Mouse (Mus musculus) intestine, embryonic 16.5 days (tissue): ENCODE data around the gene Tas2r136. TPM values are rescaled to one million over a fixed set of nuclear protein-coding genes. Genes with fewer than 3 reads are reported as not detected.

ENCODE experiments used
- ATAC-seq: fragments of 200-750 bp; cut with Nextera tagmentation; 2 replicates; pipeline ENCODE4 v1.8.0; 2017; ENCODE audit warnings: moderate TSS enrichment, moderate library complexity
- H3K27ac ChIP-seq: fragments of 300-500 bp; sonication (generic); 2 replicates; pipeline ENCODE4 v1.5.1; 2014; ENCODE audit warnings: mild to moderate bottlenecking, low read length
- H3K27me3 ChIP-seq: fragments of 300-500 bp; sonication (generic); replicated peaks from 2 replicates; pipeline ENCODE4 v1.6.1; 2014; ENCODE audit warnings: low read length, control low read depth, mixed read lengths; ENCODE audit not compliant: control insufficient read depth, insufficient read depth
- H3K36me3 ChIP-seq: fragments of 300-500 bp; sonication (generic); 2 replicates; pipeline ENCODE4 v1.6.1; 2014; ENCODE audit warnings: low read length, control low read depth; ENCODE audit not compliant: control insufficient read depth, insufficient read depth
- H3K4me1 ChIP-seq: fragments of 300-500 bp; sonication (generic); 2 replicates; pipeline ENCODE4 v1.6.1; 2014; ENCODE audit warnings: low read length, control low read depth, mixed read lengths; ENCODE audit not compliant: control insufficient read depth, insufficient read depth
- H3K4me2 ChIP-seq: fragments of 300-500 bp; sonication (generic); 2 replicates; pipeline ENCODE4 v1.6.1; 2014; ENCODE audit warnings: low read depth, low read length, control low read depth
- H3K4me3 ChIP-seq: fragments of 300-500 bp; sonication (generic); 2 replicates; pipeline ENCODE4 v1.5.1; 2014; ENCODE audit warnings: mild to moderate bottlenecking, low read length
- H3K9ac ChIP-seq: fragments of 300-500 bp; sonication (generic); 2 replicates; pipeline ENCODE4 v1.6.1; 2014; ENCODE audit warnings: low read depth, low read length
- H3K9me3 ChIP-seq: fragments of 300-500 bp; sonication (generic); 2 replicates; pipeline ENCODE4 v1.6.1; 2016; ENCODE audit warnings: low read length, control low read depth; ENCODE audit not compliant: control insufficient read depth
- WGBS: fragments of 180-500 bp; shearing (Covaris S2); extraction: QIAGEN DNeasy Blood & Tissue Kit; methylation state at CpG from one replicate; pipeline ENCODE4 v1.1.7; 2014; 5-methylcytosine and 5-hydroxymethylcytosine counted together
- polyA plus RNA-seq: library from polyadenylated mRNA; unstranded; fragments of >200 nt; fragmentation: Nextera tagmentation; extraction: Ambion mirVana; gene quantifications from 2 replicates; pipeline ENCODE4 v1.2.1, GENCODE M21; 2015

Tas2r136 gene
- polyA plus RNA-seq, result not detected in 2 replicates

GRCm38 (mm10) chr6:132778062-132778461, at the start of gene Tas2r136:
TSS of gene Tas2r136 (minus strand) at chr6:132778162.
- Histone ChIP-seq H3K4me2 (no peak within 1 kb of the TSS), H3K4me3 (no peak within 1 kb of the TSS), H3K27ac (no peak within 1 kb of the TSS), H3K9me3 (no peaks in the 10 kb centered on the region), H3K27me3 (no peaks in the 10 kb centered on the region), H3K4me1 (no peaks in the 10 kb centered on the region), H3K36me3 (no peaks in the 10 kb centered on the region), H3K9ac (no peak within 1 kb of the TSS)
- ATAC-seq, result no peak

GRCm38 (mm10) chr6:132802518-132802917, 24.6 kb upstream of the Tas2r136 start, which contains the start of gene Tas2r117:
TSS of gene Tas2r117 (plus strand) at chr6:132802818.
- no peak for ATAC-seq
- 74% methylated on average over 1 of the region's 1 CpGs for WGBS

GRCm38 (mm10) chr6:132795393-132795792, 17.4 kb upstream of the Tas2r136 start:
- 0 out of 2 replicates have a peak, but pooled peaks have one; percentile 33 for ATAC-seq
- Histone ChIP-seq H3K27ac (no peak overlapping the region), H3K4me2 (no peak overlapping the region), H3K4me3 (no peak overlapping the region), H3K36me3 (no peaks in the 10 kb centered on the region), H3K27me3 (no peaks in the 10 kb centered on the region), H3K9ac (no peak overlapping the region), H3K9me3 (peaks cover 2% of the 10 kb centered on the region; the same call in 1 of the 2 replicates), H3K4me1 (no peaks in the 10 kb centered on the region)
- WGBS, result 25% methylated on average over 1 of the region's 1 CpGs

More at GRCm38 (mm10) chr6:132802518-132802917, 24.6 kb upstream of the Tas2r136 start, which contains the start of gene Tas2r117:
- Histone ChIP-seq H3K9ac (no peak within 1 kb of the TSS), H3K27ac (no peak within 1 kb of the TSS), H3K27me3 (no peaks in the 10 kb centered on the region), H3K4me3 (no peak within 1 kb of the TSS), H3K4me2 (no peak within 1 kb of the TSS), H3K36me3 (no peaks in the 10 kb centered on the region), H3K9me3 (no peaks in the 10 kb centered on the region), H3K4me1 (no peaks in the 10 kb centered on the region)

- no peaks in the 10 kb centered on the region for H3K27me3 ChIP-seq
- no peak within 1 kb of the TSS for H3K4me3 ChIP-seq
- no peaks in the 10 kb centered on the region for H3K36me3 ChIP-seq
- H3K4me1 ChIP-seq, result no peaks in the 10 kb centered on the region
- H3K9ac ChIP-seq, result no peak within 1 kb of the TSS
- H3K9me3 ChIP-seq, result no peaks in the 10 kb centered on the region
- no peak within 1 kb of the TSS for H3K4me2 ChIP-seq
- WGBS, result 94% methylated on average over 2 of the region's 2 CpGs
- no peak for ATAC-seq
- no peak within 1 kb of the TSS for H3K27ac ChIP-seq
These were observed 16.1 kb downstream of the Tas2r136 start, which contains the start of gene Tas2r102 for GRCm38 (mm10) chr6:132761831-132762230. TSS of gene Tas2r102 (plus strand) at chr6:132762131.

GRCm38 (mm10) chr6:132754430-132754829, 23.5 kb downstream of the Tas2r136 start, which contains the start of gene Tas2r124:
TSS of gene Tas2r124 (plus strand) at chr6:132754730.
- Histone ChIP-seq H3K4me2 (no peak within 1 kb of the TSS), H3K36me3 (no peaks in the 10 kb centered on the region), H3K4me1 (no peaks in the 10 kb centered on the region), H3K9me3 (no peaks in the 10 kb centered on the region), H3K9ac (no peak within 1 kb of the TSS), H3K27me3 (no peaks in the 10 kb centered on the region), H3K4me3 (no peak within 1 kb of the TSS), H3K27ac (no peak within 1 kb of the TSS)
- ATAC-seq, result no peak
- WGBS, result 89% methylated on average over 1 of the region's 1 CpGs

GRCm38 (mm10) chr6:132750206-132750605, 27.8 kb downstream of the Tas2r136 start:
- no peak for ATAC-seq
- H3K36me3 ChIP-seq, result no peaks in the 10 kb centered on the region
- no peak overlapping the region for H3K4me3 ChIP-seq
- H3K9ac ChIP-seq, result no peak overlapping the region
- WGBS, result 83% methylated on average over 2 of the region's 2 CpGs
- no peaks in the 10 kb centered on the region for H3K9me3 ChIP-seq
- H3K4me1 ChIP-seq, result no peaks in the 10 kb centered on the region
- no peak overlapping the region for H3K27ac ChIP-seq
- no peak overlapping the region for H3K4me2 ChIP-seq
- H3K27me3 ChIP-seq, result no peaks in the 10 kb centered on the region

- H3K4me2 ChIP-seq, result no peak within 1 kb of the TSS
- H3K36me3 ChIP-seq, result no peaks in the 10 kb centered on the region
- H3K27me3 ChIP-seq, result no peaks in the 10 kb centered on the region
- ATAC-seq, result no peak
- H3K4me1 ChIP-seq, result no peaks in the 10 kb centered on the region
- H3K9me3 ChIP-seq, result no peaks in the 10 kb centered on the region
- H3K9ac ChIP-seq, result no peak within 1 kb of the TSS
- no peak within 1 kb of the TSS for H3K4me3 ChIP-seq
- H3K27ac ChIP-seq, result no peak within 1 kb of the TSS
- 71% methylated on average over 2 of the region's 2 CpGs for WGBS
These were observed 40.0 kb downstream of the Tas2r136 start, which contains the start of gene Tas2r115 for GRCm38 (mm10) chr6:132737935-132738334. TSS of gene Tas2r115 (minus strand) at chr6:132738035.

Other genes with a start within 250 kb of the Tas2r136 start
- not detected in 2 replicates for gene Prh1, start 208.4 kb downstream of the Tas2r136 start, polyA plus RNA-seq
- gene Prp2, start 182.2 kb downstream of the Tas2r136 start, polyA plus RNA-seq, result not detected in 2 replicates
- not detected in 2 replicates for gene A630073D07Rik, start 126.6 kb downstream of the Tas2r136 start, polyA plus RNA-seq
- not detected in 2 replicates for gene Tas2r120, start 121.2 kb downstream of the Tas2r136 start, polyA plus RNA-seq
- gene Tas2r121, start 77.2 kb downstream of the Tas2r136 start, polyA plus RNA-seq, result not detected in 2 replicates
- gene Tas2r122, start 66.2 kb downstream of the Tas2r136 start, polyA plus RNA-seq, result not detected in 2 replicates
- gene Tas2r115, start 40.1 kb downstream of the Tas2r136 start, polyA plus RNA-seq, result not detected in 2 replicates
- gene Tas2r124, start 23.4 kb downstream of the Tas2r136 start, polyA plus RNA-seq, result not detected in 2 replicates
- not detected in 2 replicates for gene Tas2r102, start 16.0 kb downstream of the Tas2r136 start, polyA plus RNA-seq
- gene Tas2r117, start 24.7 kb upstream of the Tas2r136 start, polyA plus RNA-seq, result not detected in 2 replicates
- gene Tas2r123, start 69.0 kb upstream of the Tas2r136 start, polyA plus RNA-seq, result not detected in 2 replicates
- not detected in 2 replicates for gene Tas2r116, start 77.3 kb upstream of the Tas2r136 start, polyA plus RNA-seq
- not detected in 2 replicates for gene Tas2r110, start 89.8 kb upstream of the Tas2r136 start, polyA plus RNA-seq
- not detected in 2 replicates for gene Tas2r113, start 114.8 kb upstream of the Tas2r136 start, polyA plus RNA-seq
- not detected in 2 replicates for gene Tas2r125, start 131.5 kb upstream of the Tas2r136 start, polyA plus RNA-seq
- gene Tas2r129, start 172.9 kb upstream of the Tas2r136 start, polyA plus RNA-seq, result not detected in 2 replicates
- not detected in 2 replicates for gene Tas2r131, start 179.8 kb upstream of the Tas2r136 start, polyA plus RNA-seq
- not detected in 2 replicates for gene Tas2r109, start 202.8 kb upstream of the Tas2r136 start, polyA plus RNA-seq